Mouse (Mus musculus): Measurements from ENCODE around the gene Atp5f1. TPM values are rescaled to one million over a fixed set of nuclear protein-coding genes. Genes with fewer than 3 reads are reported as not detected.
A peak's percentile ranks its signal among the peaks of the same experiment; 100 is the strongest.

The Atp5f1 gene
- polyA plus RNA-seq, 1 experiment from 2014 or later: 465 TPM

DNA sequence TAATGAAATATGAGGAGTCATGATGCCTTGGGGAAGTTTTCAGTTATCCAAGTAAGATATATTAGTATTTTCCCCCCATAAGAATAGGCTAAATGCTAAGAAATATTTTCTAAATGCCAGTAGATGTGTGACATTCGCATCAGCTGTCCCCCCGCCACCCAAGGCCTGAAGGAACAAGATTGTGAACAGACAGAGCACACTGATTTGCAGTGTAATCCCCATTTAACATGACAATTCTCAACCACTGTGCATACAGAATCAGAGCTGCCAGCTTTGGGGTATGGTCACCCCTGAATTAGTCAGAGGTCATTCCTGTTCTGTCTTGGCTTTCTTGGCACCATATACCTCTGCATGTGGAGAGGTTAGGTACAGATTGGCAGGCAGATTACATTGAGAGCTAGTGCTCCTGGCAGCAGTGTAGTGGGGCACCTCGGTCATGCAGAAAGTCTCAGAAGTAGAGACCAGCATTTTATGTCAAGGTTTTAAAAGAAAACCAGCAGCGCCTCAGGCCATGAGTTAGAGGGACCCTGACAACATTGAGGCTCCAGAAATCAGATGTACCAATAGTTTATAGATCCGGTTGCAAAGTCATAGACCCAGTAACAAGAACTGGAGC, 12.0 kb upstream of the Atp5f1 start:
- Histone ChIP-seq H3K27ac (ENCODE audit: low read length) (no peak overlapping the region), H3K36me3 (ENCODE audit: control insufficient read depth, insufficient read depth, low read length) (peaks cover 16% of the 10 kb centered on the region), H3K27me3 (ENCODE audit: control insufficient read depth, insufficient read depth, low read depth, low read length) (no peaks in the 10 kb centered on the region), H3K4me2 (ENCODE audit: low read depth, low read length) (no peak overlapping the region), H3K9ac (ENCODE audit: low read length) (no peak overlapping the region), H3K4me3 (ENCODE audit: low read length) (no peak overlapping the region), H3K4me1 (replicated peaks; ENCODE audit: control insufficient read depth, insufficient read depth, low read length) (no peaks in the 10 kb centered on the region), H3K9me3 (ENCODE audit: control insufficient read depth, low read length) (no peaks in the 10 kb centered on the region)
- 80% methylated on average over 5 of the region's 5 CpGs for WGBS
- no peak for ATAC-seq (ENCODE audit: low read depth)

DNA sequence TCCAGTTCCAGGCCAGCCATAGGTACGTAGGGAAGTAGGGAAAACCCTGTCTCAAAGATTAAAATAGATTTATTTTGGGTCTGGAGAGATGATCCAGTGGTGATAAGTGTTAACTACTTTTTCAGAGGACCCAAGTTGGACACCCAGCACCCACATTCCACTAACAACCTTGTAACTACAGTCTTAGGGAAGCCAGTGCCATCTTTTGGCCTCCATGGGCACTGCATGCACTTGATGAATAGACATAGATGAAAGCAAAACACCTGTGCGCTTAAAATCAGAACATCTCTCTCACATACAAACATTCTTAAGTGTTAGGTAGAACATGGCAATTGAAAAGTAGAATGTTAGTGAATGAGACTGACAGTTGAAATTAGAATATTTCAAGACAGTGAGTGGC, 801 bp upstream of the Atp5f1 start:
- H3K4me3 ChIP-seq (ENCODE audit: low read length): no peak overlapping the region
- 90% methylated on average over 2 of the region's 2 CpGs for WGBS
- no peaks in the 10 kb centered on the region for H3K27me3 ChIP-seq (ENCODE audit: control insufficient read depth, insufficient read depth, low read depth, low read length)
- H3K4me2 ChIP-seq (ENCODE audit: low read depth, low read length): peak overlapping the region; percentile 83; the same call in 1 of the 2 replicates
- peaks cover 18% of the 10 kb centered on the region for H3K4me1 ChIP-seq (replicated peaks; ENCODE audit: control insufficient read depth, insufficient read depth, low read length)
- ATAC-seq (ENCODE audit: low read depth): no peak
- no peak overlapping the region for H3K9ac ChIP-seq (ENCODE audit: low read length)
- peaks cover 21% of the 10 kb centered on the region for H3K36me3 ChIP-seq (ENCODE audit: control insufficient read depth, insufficient read depth, low read length)
- H3K9me3 ChIP-seq (ENCODE audit: control insufficient read depth, low read length): no peaks in the 10 kb centered on the region
- no peak overlapping the region for H3K27ac ChIP-seq (ENCODE audit: low read length)

DNA sequence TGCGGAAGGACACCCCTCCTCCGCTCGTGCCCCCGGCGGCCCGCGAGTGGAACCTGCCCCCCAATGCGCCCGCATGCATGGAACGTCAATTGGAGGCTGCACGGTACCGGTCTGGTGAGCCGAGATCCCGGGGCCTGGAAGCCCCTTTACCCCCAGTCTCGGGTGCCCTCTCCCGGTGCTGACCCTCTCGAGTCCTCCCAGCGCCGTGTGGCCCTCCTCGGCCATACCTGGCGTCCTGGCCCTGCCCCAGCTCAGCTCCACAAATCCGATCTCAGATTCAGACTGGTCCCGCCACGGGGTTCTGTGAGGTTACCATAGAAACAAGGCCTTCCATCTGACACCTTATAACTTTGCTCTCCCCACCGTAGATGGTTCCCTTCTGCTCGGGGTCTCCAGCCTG, 314 bp downstream of the Atp5f1 start:
- Histone ChIP-seq H3K36me3 (ENCODE audit: control insufficient read depth, insufficient read depth, low read length) (peaks cover 14% of the 10 kb centered on the region), H3K4me3 (ENCODE audit: low read length) (peak overlapping the region; percentile 80), H3K4me2 (ENCODE audit: low read depth, low read length) (peak overlapping the region; percentile 83), H3K27me3 (ENCODE audit: control insufficient read depth, insufficient read depth, low read depth, low read length) (no peaks in the 10 kb centered on the region), H3K9ac (ENCODE audit: low read length) (peak overlapping the region; percentile 83), H3K4me1 (replicated peaks; ENCODE audit: control insufficient read depth, insufficient read depth, low read length) (peaks cover 18% of the 10 kb centered on the region), H3K9me3 (ENCODE audit: control insufficient read depth, low read length) (no peaks in the 10 kb centered on the region), H3K27ac (ENCODE audit: low read length) (peak overlapping the region; percentile 26; the same call in 1 of the 2 replicates)
- ATAC-seq (ENCODE audit: low read depth): peak; percentile 61
- WGBS: 1% methylated on average over 26 of the region's 26 CpGs

- peak; percentile 98 for ATAC-seq (ENCODE audit: low read depth)
- Histone ChIP-seq H3K27ac (ENCODE audit: low read length) (peak within 1 kb of the TSS; percentile 87), H3K36me3 (ENCODE audit: control insufficient read depth, insufficient read depth, low read length) (peaks cover 10% of the 10 kb centered on the region; the same call in 1 of the 2 replicates), H3K27me3 (ENCODE audit: control insufficient read depth, insufficient read depth, low read depth, low read length) (no peaks in the 10 kb centered on the region), H3K9ac (ENCODE audit: low read length) (peak within 1 kb of the TSS; percentile 97), H3K4me1 (replicated peaks; ENCODE audit: control insufficient read depth, insufficient read depth, low read length) (peaks cover 18% of the 10 kb centered on the region), H3K4me3 (ENCODE audit: low read length) (peak within 1 kb of the TSS; percentile 80), H3K4me2 (ENCODE audit: low read depth, low read length) (peak within 1 kb of the TSS; percentile 83), H3K9me3 (ENCODE audit: control insufficient read depth, low read length) (no peaks in the 10 kb centered on the region)
- WGBS: under 1% methylated on average over 50 of the region's 52 CpGs
Measured at GRCm38 (mm10) chr3:105958974-105959580, 822 bp downstream of the Atp5f1 start, which contains the start of gene Wdr77. Wdr77 (plus strand) TSS chr3:105959369.

- Histone ChIP-seq H3K4me2 (ENCODE audit: low read depth, low read length) (peak overlapping the region; percentile 79), H3K4me3 (ENCODE audit: low read length) (peak overlapping the region; percentile 80), H3K4me1 (replicated peaks; ENCODE audit: control insufficient read depth, insufficient read depth, low read length) (peaks cover 18% of the 10 kb centered on the region), H3K36me3 (ENCODE audit: control insufficient read depth, insufficient read depth, low read length) (peaks cover 10% of the 10 kb centered on the region; the same call in 1 of the 2 replicates), H3K9me3 (ENCODE audit: control insufficient read depth, low read length) (no peaks in the 10 kb centered on the region), H3K27me3 (ENCODE audit: control insufficient read depth, insufficient read depth, low read depth, low read length) (no peaks in the 10 kb centered on the region), H3K27ac (ENCODE audit: low read length) (no peak overlapping the region), H3K9ac (ENCODE audit: low read length) (peak overlapping the region; percentile 97)
- 32% methylated on average over 5 of the region's 5 CpGs for WGBS
- no peak for ATAC-seq (ENCODE audit: low read depth)
Measured at GRCm38 (mm10) chr3:105958204-105958603, 1.7 kb downstream of the Atp5f1 start.

GRCm38 (mm10) chr3:105957235-105957634, 2.7 kb downstream of the Atp5f1 start:
- H3K9me3 ChIP-seq (ENCODE audit: control insufficient read depth, low read length): no peaks in the 10 kb centered on the region
- H3K4me1 ChIP-seq (replicated peaks; ENCODE audit: control insufficient read depth, insufficient read depth, low read length): peaks cover 18% of the 10 kb centered on the region
- WGBS: 95% methylated on average over 1 of the region's 1 CpGs
- no peak overlapping the region for H3K9ac ChIP-seq (ENCODE audit: low read length)
- H3K4me2 ChIP-seq (ENCODE audit: low read depth, low read length): no peak overlapping the region
- ATAC-seq (ENCODE audit: low read depth): no peak
- peaks cover 13% of the 10 kb centered on the region for H3K36me3 ChIP-seq (ENCODE audit: control insufficient read depth, insufficient read depth, low read length)
- H3K27ac ChIP-seq (ENCODE audit: low read length): no peak overlapping the region
- H3K4me3 ChIP-seq (ENCODE audit: low read length): no peak overlapping the region
- H3K27me3 ChIP-seq (ENCODE audit: control insufficient read depth, insufficient read depth, low read depth, low read length): no peaks in the 10 kb centered on the region

DNA sequence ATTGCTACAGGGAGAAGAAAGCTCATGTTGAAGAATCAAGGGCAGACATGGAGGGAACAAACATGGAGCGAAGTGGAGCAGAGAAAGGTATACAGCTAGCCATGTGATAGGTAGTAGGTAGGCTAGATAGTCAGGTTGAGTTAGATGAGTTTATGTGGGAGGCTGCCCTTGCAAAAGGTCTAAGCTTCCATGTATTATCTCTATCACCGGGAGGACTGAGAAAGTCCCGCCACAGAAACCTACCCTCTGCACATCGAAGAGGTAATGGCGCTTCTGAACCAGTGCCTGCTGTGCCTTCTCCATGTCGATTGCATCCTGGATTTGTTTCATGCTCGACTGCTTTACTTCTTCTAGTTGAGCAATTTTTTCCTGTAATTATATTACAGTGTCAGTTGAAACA, 8.6 kb downstream of the Atp5f1 start:
- 93% methylated on average over 7 of the region's 7 CpGs for WGBS
- Histone ChIP-seq H3K27me3 (ENCODE audit: control insufficient read depth, insufficient read depth, low read depth, low read length) (no peaks in the 10 kb centered on the region), H3K4me2 (ENCODE audit: low read depth, low read length) (no peak overlapping the region), H3K9me3 (ENCODE audit: control insufficient read depth, low read length) (no peaks in the 10 kb centered on the region), H3K4me3 (ENCODE audit: low read length) (no peak overlapping the region), H3K9ac (ENCODE audit: low read length) (no peak overlapping the region), H3K4me1 (replicated peaks; ENCODE audit: control insufficient read depth, insufficient read depth, low read length) (no peaks in the 10 kb centered on the region), H3K27ac (ENCODE audit: low read length) (no peak overlapping the region), H3K36me3 (ENCODE audit: control insufficient read depth, insufficient read depth, low read length) (peaks cover 46% of the 10 kb centered on the region)
- ATAC-seq (ENCODE audit: low read depth): no peak

GRCm38 (mm10) chr3:105936111-105936510, 23.8 kb downstream of the Atp5f1 start:
- no peak overlapping the region for H3K9ac ChIP-seq (ENCODE audit: low read length)
- no peak overlapping the region for H3K27ac ChIP-seq (ENCODE audit: low read length)
- H3K36me3 ChIP-seq (ENCODE audit: control insufficient read depth, insufficient read depth, low read length): peaks cover 5% of the 10 kb centered on the region
- peaks cover 6% of the 10 kb centered on the region for H3K4me1 ChIP-seq (replicated peaks; ENCODE audit: control insufficient read depth, insufficient read depth, low read length)
- 78% methylated on average over 4 of the region's 4 CpGs for WGBS
- H3K4me2 ChIP-seq (ENCODE audit: low read depth, low read length): no peak overlapping the region
- H3K9me3 ChIP-seq (ENCODE audit: control insufficient read depth, low read length): no peaks in the 10 kb centered on the region
- no peak overlapping the region for H3K4me3 ChIP-seq (ENCODE audit: low read length)
- no peak for ATAC-seq (ENCODE audit: low read depth)
- no peaks in the 10 kb centered on the region for H3K27me3 ChIP-seq (ENCODE audit: control insufficient read depth, insufficient read depth, low read depth, low read length)

DNA sequence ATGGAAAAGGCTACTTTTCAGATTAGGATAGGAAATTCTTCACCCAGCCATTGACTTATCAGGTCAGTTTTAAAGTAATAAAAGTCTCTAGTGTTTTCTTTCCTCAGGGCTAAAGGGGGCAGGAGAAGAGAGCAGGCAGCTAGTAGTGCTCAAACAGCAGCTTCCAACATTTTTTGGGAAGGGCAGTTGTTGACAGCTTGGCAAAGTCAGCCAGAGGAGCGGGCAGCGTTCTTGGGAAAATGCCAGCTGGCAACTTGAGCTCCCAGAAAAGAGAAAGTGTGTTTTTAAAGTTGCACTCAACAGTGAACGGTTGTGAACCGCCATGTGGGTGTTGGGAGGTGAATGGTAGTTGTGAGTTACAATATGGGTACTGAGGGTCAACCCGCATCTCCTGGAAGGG, 24.9 kb downstream of the Atp5f1 start:
- H3K27ac ChIP-seq (ENCODE audit: low read length): peak overlapping the region; percentile 21
- H3K36me3 ChIP-seq (ENCODE audit: control insufficient read depth, insufficient read depth, low read length): no peaks in the 10 kb centered on the region; the same call in 1 of the 2 replicates
- 41% methylated on average over 5 of the region's 5 CpGs for WGBS
- peaks cover 6% of the 10 kb centered on the region for H3K4me1 ChIP-seq (replicated peaks; ENCODE audit: control insufficient read depth, insufficient read depth, low read length)
- H3K9ac ChIP-seq (ENCODE audit: low read length): no peak overlapping the region
- ATAC-seq (ENCODE audit: low read depth): peak; percentile 60; the same call in 1 of the 2 replicates
- H3K4me3 ChIP-seq (ENCODE audit: low read length): no peak overlapping the region
- H3K9me3 ChIP-seq (ENCODE audit: control insufficient read depth, low read length): no peaks in the 10 kb centered on the region
- no peak overlapping the region for H3K4me2 ChIP-seq (ENCODE audit: low read depth, low read length)
- no peaks in the 10 kb centered on the region for H3K27me3 ChIP-seq (ENCODE audit: control insufficient read depth, insufficient read depth, low read depth, low read length)

All from lung, embryonic 16.5 days (tissue).